Mouse (Mus musculus) urinary bladder, postnatal 10 days (tissue): ENCODE data around the gene Ccl27a.

ENCODE experiments used
- DNase-seq: peaks from one replicate; pipeline ENCODE4 v3.0.0; 2022; ENCODE audit warnings: low spot score

Ccl27a gene

GRCm38 (mm10) chr4:41755338-41756305, 18.4 kb downstream of the Ccl27a start, which contains the start of gene Sigmar1:
Sigmar1 (minus strand) TSS chr4:41756157.
- DNase-seq = peak; percentile 39

GRCm38 (mm10) chr4:41754797-41755337, 19.2 kb downstream of the Ccl27a start, which contains the start of gene Galt:
Galt (plus strand) TSS chr4:41755228.
- DNase-seq = no peak

GRCm38 (mm10) chr4:41745021-41745420, 29.0 kb downstream of the Ccl27a start:
- no peak for DNase-seq

GRCm38 (mm10) chr4:41744131-41744530, 29.9 kb downstream of the Ccl27a start:
- DNase-seq = no peak

- DNase-seq = peak; percentile 63
Observed at GRCm38 (mm10) chr4:41741158-41741560, 32.9 kb downstream of the Ccl27a start.

GRCm38 (mm10) chr4:41740380-41741157, 33.5 kb downstream of the Ccl27a start:
- DNase-seq = no peak

GRCm38 (mm10) chr4:41739260-41739659, 34.8 kb downstream of the Ccl27a start:
- DNase-seq = no peak

- DNase-seq = no peak
Observed at GRCm38 (mm10) chr4:41738256-41738603, 35.8 kb downstream of the Ccl27a start.

- no peak for DNase-seq
Observed at GRCm38 (mm10) chr4:41737602-41738255, 36.3 kb downstream of the Ccl27a start.

GRCm38 (mm10) chr4:41731052-41731765, 42.8 kb downstream of the Ccl27a start, which contains the start of gene Arid3c:
Arid3c (minus strand) TSS chr4:41731142.
- no peak for DNase-seq

- DNase-seq = no peak
Observed at GRCm38 (mm10) chr4:41726826-41727621, 47.0 kb downstream of the Ccl27a start.

- DNase-seq = no peak
Observed at GRCm38 (mm10) chr4:41722918-41723351, 51.1 kb downstream of the Ccl27a start, which contains the start of gene Dctn3. Dctn3 (minus strand) TSS chr4:41723170.
